Mouse (Mus musculus) neural tube, embryonic 15.5 days (tissue): Measurements from ENCODE around the gene Bcor. TPM values are rescaled to one million over a fixed set of nuclear protein-coding genes. Genes with fewer than 3 reads are reported as not detected.

ENCODE experiments used
- ATAC-seq: fragments of 200-750 bp; cut with Nextera tagmentation; 2 replicates; pipeline ENCODE4 v1.8.0; 2017; ENCODE audit warnings: mild to moderate bottlenecking, moderate TSS enrichment, moderate library complexity; ENCODE audit not compliant: low FRiP score
- H3K27ac ChIP-seq: fragments of 300-500 bp; sonication (generic); replicated peaks from 2 replicates; pipeline ENCODE4 v1.5.1; 2015; ENCODE audit warnings: mild to moderate bottlenecking, inconsistent platforms
- H3K27me3 ChIP-seq: fragments of 300-500 bp; sonication (generic); replicated peaks from 2 replicates; pipeline ENCODE4 v1.6.1; 2015; ENCODE audit warnings: inconsistent platforms
- H3K36me3 ChIP-seq: fragments of 300-500 bp; sonication (generic); 2 replicates; pipeline ENCODE4 v1.6.1; 2015; ENCODE audit warnings: inconsistent platforms
- H3K4me1 ChIP-seq: fragments of 300-500 bp; sonication (generic); 2 replicates; pipeline ENCODE4 v1.6.1; 2015; ENCODE audit warnings: inconsistent platforms
- H3K4me2 ChIP-seq: fragments of 300-500 bp; sonication (generic); 2 replicates; pipeline ENCODE4 v1.6.1; 2015; ENCODE audit warnings: inconsistent platforms, mild to moderate bottlenecking, moderate library complexity
- H3K4me3 ChIP-seq: fragments of 300-500 bp; sonication (generic); replicated peaks from 2 replicates; pipeline ENCODE4 v1.5.1; 2015; ENCODE audit warnings: mild to moderate bottlenecking, inconsistent platforms
- H3K9ac ChIP-seq: fragments of 300-500 bp; sonication (generic); replicated peaks from 2 replicates; pipeline ENCODE4 v1.6.1; 2015; ENCODE audit warnings: mild to moderate bottlenecking, inconsistent platforms
- H3K9me3 ChIP-seq: fragments of 300-500 bp; sonication (generic); replicated peaks from 2 replicates; pipeline ENCODE4 v1.6.1; 2016; ENCODE audit warnings: inconsistent platforms
- WGBS: fragments of 180-500 bp; shearing (Covaris S2); methylation state at CpG from one replicate; pipeline ENCODE4 v1.1.7; 2015; ENCODE audit warnings: mixed read lengths; 5-methylcytosine and 5-hydroxymethylcytosine counted together
- polyA plus RNA-seq: library from polyadenylated mRNA; unstranded; fragments of >200 nt; fragmentation: Nextera tagmentation; extraction: Ambion mirVana; gene quantifications from 2 replicates; pipeline ENCODE4 v1.2.1, GENCODE M21; 2015

Gene Bcor
- polyA plus RNA-seq: 12.2 and 13.8 TPM in 2 replicates

DNA sequence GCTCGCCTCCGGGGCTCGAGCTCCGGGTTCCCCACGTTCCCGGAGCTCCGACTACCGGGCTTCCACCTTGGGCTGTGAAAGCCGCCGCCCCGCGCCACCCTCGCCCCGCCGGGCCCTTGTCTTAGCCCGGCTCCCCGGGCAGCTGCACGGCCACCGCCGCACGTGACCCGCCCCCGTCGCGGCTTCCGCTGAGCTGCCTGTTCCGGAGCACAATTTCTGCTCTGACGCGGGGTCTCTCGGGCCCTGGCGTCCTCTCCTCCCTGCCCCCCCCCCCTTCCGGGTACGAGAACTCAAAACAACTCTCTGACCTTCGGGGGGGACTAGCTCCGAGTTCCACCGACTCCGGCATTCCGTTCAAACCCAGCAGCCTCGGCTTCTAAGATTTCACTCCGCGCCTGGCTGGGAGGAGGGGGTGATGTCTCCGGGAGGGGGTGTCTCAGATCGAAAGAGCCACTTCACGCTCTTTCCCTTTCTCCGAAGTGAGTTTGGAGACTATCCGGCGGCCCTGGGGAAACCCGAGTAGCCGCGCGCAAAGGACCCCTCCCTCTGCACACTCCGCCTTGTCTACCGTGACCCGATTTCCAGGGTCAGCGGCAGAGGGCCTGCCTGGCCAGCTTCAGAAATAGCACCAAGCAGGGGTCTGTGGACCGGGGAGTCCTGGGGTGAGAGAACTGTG, at the start of gene Bcor:
Gene Bcor (minus strand): TSS at position 375 of the 676 bp plus-strand sequence.
- H3K9ac ChIP-seq: peak within 1 kb of the TSS; percentile 60
- H3K27me3 ChIP-seq: peaks cover 43% of the 10 kb centered on the region
- H3K9me3 ChIP-seq: no peaks in the 10 kb centered on the region
- H3K4me3 ChIP-seq: peak within 1 kb of the TSS; percentile 45
- peaks cover 28% of the 10 kb centered on the region for H3K4me1 ChIP-seq
- H3K36me3 ChIP-seq: no peaks in the 10 kb centered on the region
- peak within 1 kb of the TSS; percentile 74 for H3K27ac ChIP-seq
- H3K4me2 ChIP-seq: peak within 1 kb of the TSS; percentile 65
- ATAC-seq: peak; percentile 26; the same call in 1 of the 2 replicates
- 8% methylated on average over 40 of the region's 56 CpGs for WGBS

DNA sequence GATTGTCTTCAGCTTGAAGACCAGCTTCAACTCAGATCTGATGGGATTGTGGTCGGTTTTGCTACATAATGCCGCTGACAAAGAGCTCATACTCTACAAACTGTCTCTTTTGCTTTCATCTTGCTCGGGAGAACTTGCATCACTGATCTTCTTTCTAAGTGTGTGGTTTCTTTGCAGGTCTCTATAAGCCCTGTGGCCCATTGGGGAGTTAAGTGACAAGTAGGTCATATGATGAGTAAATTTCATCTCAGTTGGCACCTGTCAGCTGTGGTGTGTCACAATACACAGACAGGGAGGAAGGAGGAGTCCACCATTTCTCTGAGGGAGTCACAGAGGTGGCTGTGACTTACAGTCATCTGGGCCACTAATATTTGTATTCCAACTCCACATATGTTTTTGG, 42.8 kb upstream of the Bcor start:
- Histone ChIP-seq H3K9ac (no peak overlapping the region), H3K4me2 (no peak overlapping the region), H3K4me1 (no peaks in the 10 kb centered on the region), H3K27me3 (no peaks in the 10 kb centered on the region), H3K27ac (no peak overlapping the region), H3K9me3 (no peaks in the 10 kb centered on the region), H3K4me3 (no peak overlapping the region), H3K36me3 (no peaks in the 10 kb centered on the region)
- WGBS: 87% methylated on average over 3 of the region's 3 CpGs
- ATAC-seq: no peak

DNA sequence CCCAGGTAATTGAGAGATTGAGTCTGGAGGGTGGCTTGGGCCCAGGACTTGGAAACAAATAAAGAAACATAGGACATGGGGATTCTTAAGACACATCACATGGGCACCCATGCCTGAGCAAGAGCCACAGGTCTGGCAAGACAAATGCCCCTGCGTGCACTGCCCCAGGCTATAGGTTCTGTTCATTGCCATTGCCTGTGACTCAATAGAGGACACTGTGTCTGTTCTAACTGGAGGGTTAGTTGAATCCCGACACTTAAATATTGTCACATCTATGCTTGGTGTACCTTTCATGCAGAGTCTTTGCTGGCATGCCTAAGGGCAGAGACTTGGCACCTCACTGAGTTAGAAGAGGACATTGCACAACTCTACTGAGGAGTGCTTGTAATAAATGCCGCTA, 41.0 kb upstream of the Bcor start:
- Histone ChIP-seq H3K27ac (no peak overlapping the region), H3K4me2 (no peak overlapping the region), H3K4me3 (no peak overlapping the region), H3K27me3 (no peaks in the 10 kb centered on the region; the same call in 1 of the 2 replicates), H3K36me3 (no peaks in the 10 kb centered on the region), H3K9me3 (no peaks in the 10 kb centered on the region), H3K9ac (no peak overlapping the region), H3K4me1 (no peaks in the 10 kb centered on the region)
- 89% methylated on average over 3 of the region's 3 CpGs for WGBS
- no peak for ATAC-seq

DNA sequence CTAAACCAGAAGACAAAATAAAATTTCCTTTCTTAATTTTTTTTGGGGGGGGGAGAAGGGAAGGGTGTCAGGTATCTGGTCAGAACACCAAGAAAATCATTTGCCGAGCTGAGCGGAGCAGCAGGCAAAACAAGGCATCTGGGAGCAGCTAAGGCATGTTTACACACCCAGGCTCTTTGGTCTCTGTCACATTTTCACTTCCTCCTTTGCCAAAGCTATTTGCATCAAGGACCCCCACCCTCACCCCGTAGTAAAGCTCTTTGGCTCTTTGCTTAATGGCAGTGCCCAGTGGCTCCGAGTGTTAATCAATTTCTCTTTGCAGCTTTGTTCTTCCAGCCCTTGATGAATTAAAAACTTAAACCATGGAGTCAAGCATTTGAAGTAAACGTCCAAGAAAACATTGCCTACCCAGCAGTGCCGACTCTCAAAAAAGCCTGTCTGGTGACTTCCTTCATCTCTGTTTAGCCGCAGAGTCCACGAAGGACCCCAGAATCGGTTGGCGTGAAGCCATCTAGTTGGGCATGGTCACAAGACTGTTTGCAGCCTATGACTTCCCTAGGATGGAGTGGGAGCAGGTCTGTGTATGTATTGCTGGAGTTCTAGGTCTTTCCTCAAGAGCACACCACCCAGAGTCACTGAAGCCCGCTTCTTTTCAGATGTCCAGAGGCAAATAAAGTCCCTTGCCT, 35.2 kb upstream of the Bcor start:
- WGBS: 58% methylated on average over 11 of the region's 11 CpGs
- Histone ChIP-seq H3K36me3 (no peaks in the 10 kb centered on the region), H3K27ac (no peak overlapping the region)

DNA sequence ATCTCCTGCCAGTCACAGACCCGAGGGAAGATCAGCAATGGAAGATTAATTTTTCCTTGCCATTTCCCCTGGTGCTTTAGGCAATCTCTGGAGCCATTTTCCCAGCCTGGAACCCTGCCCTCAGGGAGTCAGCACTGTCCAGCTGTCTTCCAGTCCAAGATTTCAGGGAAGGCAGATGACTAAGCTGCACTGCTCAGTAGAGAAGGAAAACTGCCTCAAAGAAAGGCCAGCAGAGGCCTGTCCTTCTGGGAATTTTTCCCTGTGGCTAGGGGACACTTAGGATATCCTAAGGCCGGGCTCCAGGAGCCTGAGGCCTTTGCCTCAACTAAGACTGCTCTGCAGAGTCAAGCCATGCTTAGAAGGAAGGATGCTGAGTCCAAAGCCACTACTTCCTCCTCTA, 32.2 kb upstream of the Bcor start:
- H3K36me3 ChIP-seq: no peaks in the 10 kb centered on the region
- H3K4me2 ChIP-seq: no peak overlapping the region
- no peaks in the 10 kb centered on the region for H3K9me3 ChIP-seq
- WGBS: 75% methylated on average over 2 of the region's 2 CpGs
- H3K27ac ChIP-seq: no peak overlapping the region
- H3K4me3 ChIP-seq: no peak overlapping the region
- H3K4me1 ChIP-seq: no peaks in the 10 kb centered on the region
- no peak overlapping the region for H3K9ac ChIP-seq
- no peaks in the 10 kb centered on the region; the same call in 1 of the 2 replicates for H3K27me3 ChIP-seq
- no peak for ATAC-seq

More for the DNA sequence above, 35.2 kb upstream of the Bcor start:
- ATAC-seq: no peak
- no peaks in the 10 kb centered on the region for H3K9me3 ChIP-seq
- no peak overlapping the region for H3K4me2 ChIP-seq
- H3K4me3 ChIP-seq: no peak overlapping the region
- H3K4me1 ChIP-seq: no peaks in the 10 kb centered on the region
- no peak overlapping the region for H3K9ac ChIP-seq
- no peaks in the 10 kb centered on the region; the same call in 1 of the 2 replicates for H3K27me3 ChIP-seq

DNA sequence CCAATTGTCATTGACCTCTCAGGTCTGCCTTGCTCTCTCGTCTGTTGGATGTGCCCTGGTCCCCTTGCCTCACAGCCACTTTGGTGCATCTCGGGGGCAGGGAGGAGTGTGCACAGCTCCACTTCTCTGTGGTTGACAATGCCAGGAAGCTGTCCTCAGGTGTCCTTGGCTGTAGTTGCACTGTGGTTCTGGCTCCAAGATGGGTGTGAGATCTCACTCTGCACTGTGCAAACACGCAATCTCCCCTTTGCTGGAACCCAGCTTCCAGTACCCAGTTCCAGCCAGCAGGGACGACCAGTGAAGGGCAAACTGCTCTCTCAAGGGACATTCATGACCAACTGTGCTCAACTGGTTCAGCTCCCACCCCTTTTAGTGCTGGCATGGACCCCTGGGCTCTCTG, 29.4 kb upstream of the Bcor start:
- H3K9ac ChIP-seq: no peak overlapping the region
- WGBS: 77% methylated on average over 4 of the region's 4 CpGs
- no peak overlapping the region for H3K4me3 ChIP-seq
- H3K9me3 ChIP-seq: no peaks in the 10 kb centered on the region
- H3K4me1 ChIP-seq: no peaks in the 10 kb centered on the region
- H3K27ac ChIP-seq: no peak overlapping the region
- no peaks in the 10 kb centered on the region for H3K27me3 ChIP-seq
- H3K36me3 ChIP-seq: no peaks in the 10 kb centered on the region
- ATAC-seq: no peak
- no peak overlapping the region for H3K4me2 ChIP-seq

DNA sequence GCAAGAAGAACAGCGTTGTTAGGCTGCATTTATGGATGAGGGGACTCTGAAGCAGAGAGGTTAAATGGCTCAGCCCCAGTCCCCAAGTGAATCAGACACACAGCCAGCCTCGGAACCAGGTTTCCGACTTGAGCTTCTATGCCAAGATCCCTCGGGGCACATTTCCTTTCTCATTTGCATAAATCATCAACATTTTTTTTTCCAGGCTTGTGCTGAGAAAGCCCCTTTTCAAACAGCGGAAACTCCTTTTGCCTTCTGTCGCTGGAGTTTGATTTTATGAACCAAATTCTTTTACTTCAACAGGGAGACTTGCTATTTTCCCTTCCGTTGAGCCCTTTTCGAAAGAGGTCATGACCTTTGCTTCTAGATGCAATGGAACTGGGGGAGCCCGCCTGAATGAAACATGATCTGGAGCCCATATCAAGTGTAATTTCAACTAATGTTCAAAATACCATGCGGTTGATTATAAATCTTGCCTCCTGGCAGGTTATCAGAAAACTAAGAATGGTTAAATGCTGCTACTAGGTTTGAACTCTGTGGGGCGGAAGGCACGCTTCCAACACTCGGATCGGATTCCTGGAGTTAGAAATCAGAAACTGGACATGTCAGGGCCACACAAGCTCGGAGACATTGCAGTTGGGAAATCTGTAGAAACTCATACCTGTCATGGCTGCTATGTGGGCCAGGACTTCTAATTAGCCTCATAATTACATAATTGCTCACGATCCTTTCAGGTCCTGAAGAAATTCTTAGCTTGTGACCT, 15.2 kb upstream of the Bcor start:
- no peak overlapping the region for H3K27ac ChIP-seq
- no peak overlapping the region for H3K4me3 ChIP-seq
- peaks cover 16% of the 10 kb centered on the region for H3K4me1 ChIP-seq
- H3K9me3 ChIP-seq: no peaks in the 10 kb centered on the region
- 43% methylated on average over 16 of the region's 16 CpGs for WGBS
- peak overlapping the region; percentile 17; the same call in 1 of the 2 replicates for H3K4me2 ChIP-seq
- H3K9ac ChIP-seq: no peak overlapping the region
- ATAC-seq: no peak
- no peaks in the 10 kb centered on the region for H3K36me3 ChIP-seq
- H3K27me3 ChIP-seq: no peaks in the 10 kb centered on the region

DNA sequence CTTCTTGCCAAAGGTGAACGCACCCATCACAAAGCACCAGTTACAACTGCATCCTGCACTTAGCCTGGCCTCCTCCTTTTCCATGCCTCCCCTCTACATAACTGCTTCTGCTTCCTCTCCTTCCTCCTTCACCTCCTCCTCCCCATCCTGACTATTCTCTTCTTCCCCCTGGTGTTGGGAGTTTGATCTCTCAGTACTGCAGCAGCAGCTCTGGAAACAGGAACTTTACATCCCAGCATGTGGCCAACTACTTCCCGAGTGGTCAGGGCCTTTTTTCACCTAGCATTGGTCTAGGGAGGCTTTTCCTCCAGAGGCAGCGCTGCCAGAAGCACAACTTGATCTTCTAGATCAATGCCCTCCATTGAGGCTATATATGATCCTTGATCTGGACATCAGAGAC, 10.0 kb upstream of the Bcor start:
- 33% methylated on average over 3 of the region's 3 CpGs for WGBS
- no peak overlapping the region for H3K27ac ChIP-seq
- no peaks in the 10 kb centered on the region for H3K9me3 ChIP-seq
- H3K27me3 ChIP-seq: no peaks in the 10 kb centered on the region
- H3K36me3 ChIP-seq: no peaks in the 10 kb centered on the region
- H3K9ac ChIP-seq: no peak overlapping the region
- H3K4me3 ChIP-seq: no peak overlapping the region
- no peak overlapping the region for H3K4me2 ChIP-seq
- ATAC-seq: no peak
- peaks cover 7% of the 10 kb centered on the region for H3K4me1 ChIP-seq

DNA sequence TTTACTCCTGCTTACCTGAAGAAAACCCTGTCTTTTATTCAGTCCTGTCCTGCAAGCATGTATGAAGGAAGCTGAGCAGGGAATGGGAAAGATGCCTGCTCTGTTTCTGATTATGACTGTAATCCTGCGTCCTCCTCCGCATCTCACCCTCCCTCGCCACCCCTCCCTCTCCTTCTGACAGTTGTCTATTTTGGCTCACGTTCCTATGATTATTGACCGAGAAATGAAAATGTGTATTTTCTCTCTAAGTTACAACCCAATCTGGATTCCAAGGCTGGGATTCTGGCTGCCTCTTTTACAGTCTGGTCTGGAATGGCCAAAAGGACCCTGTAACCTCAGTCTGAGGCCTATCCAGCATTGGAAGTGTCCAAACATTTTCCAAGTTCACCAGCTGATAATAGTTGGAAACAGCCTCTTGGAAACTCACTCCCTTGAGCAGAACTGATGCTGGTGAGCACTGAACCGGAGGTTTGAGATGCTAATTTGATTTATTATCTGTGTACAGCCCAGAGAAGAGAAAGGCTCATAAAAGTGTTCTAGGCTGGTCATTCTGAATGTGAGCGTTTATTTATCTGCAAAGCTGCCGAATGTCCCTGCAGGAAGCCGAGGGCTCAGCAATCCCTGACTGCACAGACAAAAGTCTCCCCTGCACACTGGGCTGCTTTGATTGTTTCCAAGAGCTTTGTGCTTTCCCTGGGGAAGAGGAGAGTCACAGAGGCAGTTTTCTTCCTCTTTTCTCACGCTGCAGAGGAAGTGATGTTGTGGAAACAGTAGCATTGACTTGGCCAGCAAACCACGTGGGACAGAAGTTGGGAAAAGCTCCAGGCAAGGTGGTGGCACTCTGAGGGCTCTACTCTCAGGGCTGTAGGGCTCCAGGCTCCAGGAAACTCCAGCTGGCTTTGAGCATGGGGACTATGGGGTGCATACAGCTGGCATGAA, 4.7 kb upstream of the Bcor start:
- no peak overlapping the region for H3K9ac ChIP-seq
- 42% methylated on average over 11 of the region's 11 CpGs for WGBS
- no peaks in the 10 kb centered on the region for H3K9me3 ChIP-seq
- peak overlapping the region; percentile 51 for H3K27ac ChIP-seq
- H3K4me3 ChIP-seq: no peak overlapping the region
- no peak overlapping the region for H3K4me2 ChIP-seq
- H3K27me3 ChIP-seq: peaks cover 7% of the 10 kb centered on the region
- no peak for ATAC-seq
- H3K4me1 ChIP-seq: 0 out of 2 replicates have a peak, but pooled peaks cover 2% of the 10 kb centered on the region
- no peaks in the 10 kb centered on the region for H3K36me3 ChIP-seq

DNA sequence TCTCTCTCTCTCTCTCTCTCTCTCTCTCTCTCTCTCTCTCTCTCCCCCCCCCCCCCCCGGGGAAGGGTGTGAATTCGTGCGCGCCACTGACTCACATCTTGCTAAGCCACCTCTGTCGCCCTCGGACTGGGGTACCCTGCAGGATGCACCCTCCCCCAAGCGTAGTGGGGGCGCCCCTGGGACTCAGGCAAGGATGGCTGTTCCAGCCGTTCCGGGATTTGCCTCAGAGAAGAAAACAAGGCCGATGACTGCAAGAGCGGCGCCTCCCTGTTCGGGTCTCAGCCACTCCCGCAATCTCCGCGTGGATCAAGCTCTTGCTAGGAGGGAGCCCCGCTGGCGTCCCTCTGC, 647 bp downstream of the Bcor start:
- H3K27me3 ChIP-seq: peaks cover 44% of the 10 kb centered on the region
- peak overlapping the region; percentile 45 for H3K4me3 ChIP-seq
- peak overlapping the region; percentile 60 for H3K9ac ChIP-seq
- peak overlapping the region; percentile 65 for H3K4me2 ChIP-seq
- no peaks in the 10 kb centered on the region for H3K36me3 ChIP-seq
- H3K27ac ChIP-seq: peak overlapping the region; percentile 74
- no peaks in the 10 kb centered on the region for H3K9me3 ChIP-seq
- 3% methylated on average over 18 of the region's 19 CpGs for WGBS
- peaks cover 30% of the 10 kb centered on the region for H3K4me1 ChIP-seq
- peak; percentile 25; the same call in 1 of the 2 replicates for ATAC-seq
